Mouse (Mus musculus): ENCODE measurements around the gene Ajuba.
A peak's percentile ranks its signal among the peaks of the same experiment; 100 is the strongest.

DNA sequence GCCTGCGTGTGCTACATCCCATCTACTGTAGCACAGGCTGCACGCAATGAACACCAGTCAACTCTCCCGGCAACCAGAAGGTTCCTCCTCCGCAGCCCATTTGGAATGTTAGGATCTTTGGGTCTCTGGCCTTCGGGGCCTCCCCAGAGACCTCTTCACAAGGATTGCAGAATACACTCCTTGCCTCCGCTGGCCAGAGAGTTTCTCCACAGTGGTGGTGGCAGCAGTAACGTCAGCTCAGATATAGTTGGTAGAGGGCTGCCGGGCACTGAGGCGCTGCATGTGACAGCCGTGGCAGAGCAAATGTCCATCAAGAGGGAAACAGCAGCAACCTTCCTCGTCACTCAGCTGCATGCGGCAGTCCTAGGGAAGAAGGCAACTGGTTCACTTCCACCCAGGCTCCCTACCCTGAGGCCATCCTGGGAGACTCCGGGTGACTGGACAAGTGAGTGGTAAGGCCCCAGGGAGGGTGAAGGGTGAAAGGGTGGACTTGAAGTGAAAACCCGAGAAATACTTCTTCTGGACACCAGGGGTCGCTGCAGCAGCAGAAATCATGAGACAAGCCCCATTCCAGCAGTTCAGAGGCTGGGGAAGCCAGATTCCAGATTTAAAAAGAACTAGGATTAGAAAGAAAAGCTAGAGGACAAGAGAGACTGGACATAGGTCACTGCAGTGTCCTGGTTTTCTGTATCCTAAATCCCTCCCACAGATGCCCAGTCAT is 8.5 kb downstream of the Ajuba start:
- TF ChIP-seq CTCF (IDR thresholded peaks at IDR 0.05; ENCODE audit: control insufficient read depth, insufficient read depth, low read length) (peak; percentile 72), POLR2A (IDR thresholded peaks at IDR 0.05; ENCODE audit: borderline replicate concordance, control insufficient read depth, low read depth, low read length) (no peak)

Measured in bone marrow, adult 2 months (tissue).